Mouse (Mus musculus) small intestine, adult 2 months (tissue): ENCODE results near the gene Sept9. TPM values are rescaled to one million over a fixed set of nuclear protein-coding genes. Genes with fewer than 3 reads are reported as not detected.

Experiments
- H3K27ac ChIP-seq: fragments of 200-500 bp; 2 replicates; pipeline ENCODE4 v1.5.1; 2012; ENCODE audit warnings: low read depth, low read length, control low read depth, inconsistent platforms; ENCODE audit not compliant: insufficient read depth
- H3K27me3 ChIP-seq: fragments of 200-500 bp; 2 replicates; pipeline ENCODE4 v1.6.1; 2012; ENCODE audit warnings: mild to moderate bottlenecking, moderate library complexity, low read length, inconsistent platforms; ENCODE audit not compliant: control insufficient read depth, insufficient read depth
- H3K36me3 ChIP-seq: fragments of 200-500 bp; 2 replicates; pipeline ENCODE4 v1.6.1; 2012; ENCODE audit warnings: mild to moderate bottlenecking, low read length, control low read depth, inconsistent platforms; ENCODE audit not compliant: control insufficient read depth, insufficient read depth
- H3K4me1 ChIP-seq: fragments of 200-500 bp; 2 replicates; pipeline ENCODE4 v1.6.1; 2012; ENCODE audit warnings: low read length, inconsistent platforms, mixed read lengths; ENCODE audit not compliant: control insufficient read depth, insufficient read depth, insufficient read length
- H3K4me3 ChIP-seq: fragments of 200-500 bp; 2 replicates; pipeline ENCODE4 v1.5.1; 2012; ENCODE audit warnings: low read depth, mild to moderate bottlenecking, control low read depth, inconsistent platforms, low read length, moderate library complexity
- CTCF ChIP-seq: fragments of 200-500 bp; IDR thresholded peaks from 2 replicates; pipeline ENCODE4 v1.5.1; 2012; ENCODE audit warnings: low read depth, mild to moderate bottlenecking, control low read depth, inconsistent platforms, low read length, moderate library complexity, mixed read lengths; ENCODE audit not compliant: insufficient replicate concordance, insufficient read length; ENCODE audit errors: extremely low read depth
- POLR2A ChIP-seq: fragments of 200-500 bp; IDR thresholded peaks from 2 replicates; pipeline ENCODE4 v1.6.1; 2012; ENCODE audit warnings: low read depth, mild to moderate bottlenecking, control low read depth, inconsistent platforms, low read length, moderate library complexity
- WGBS: fragments of 180-500 bp; shearing (Covaris S2); methylation state at CpG from one replicate; pipeline ENCODE4 v1.1.7; 2018; 5-methylcytosine and 5-hydroxymethylcytosine counted together
- polyA plus RNA-seq: library from polyadenylated mRNA; depleted of rRNA; stranded (reverse); fragments of >200 nt; gene quantifications from 2 replicates; pipeline ENCODE4 v1.2.3, GENCODE M21; 2012

Sept9 gene
- polyA plus RNA-seq, 1 experiment: 31.0 TPM

DNA sequence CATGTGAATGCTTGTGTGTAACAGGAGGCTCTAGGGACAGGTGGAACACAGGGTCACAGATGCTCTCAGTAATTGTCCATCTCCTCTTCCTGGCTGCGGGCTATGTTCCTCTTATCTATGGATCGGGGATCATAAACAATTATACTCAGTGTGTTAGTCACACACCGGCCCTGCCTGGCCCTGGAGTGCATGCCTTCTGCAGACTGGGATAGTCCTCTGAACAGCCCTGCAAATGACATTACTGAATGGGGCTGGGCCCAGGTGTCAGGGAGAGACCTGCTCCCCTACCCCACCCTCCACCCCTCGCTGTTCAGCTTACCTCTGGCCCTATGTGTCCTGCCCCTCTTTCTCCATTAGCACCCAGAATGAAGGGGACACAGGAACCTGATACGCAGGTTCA is 22.6 kb upstream of the Sept9 start:
- Histone ChIP-seq H3K36me3 (no peaks in the 10 kb centered on the region), H3K4me3 (no peak overlapping the region), H3K4me1 (peaks cover 21% of the 10 kb centered on the region), H3K27ac (peak overlapping the region; percentile 66), H3K27me3 (no peaks in the 10 kb centered on the region)
- 39% methylated on average over 5 of the region's 5 CpGs for WGBS
- no peak for TF ChIP-seq CTCF
- TF ChIP-seq POLR2A: no peak

DNA sequence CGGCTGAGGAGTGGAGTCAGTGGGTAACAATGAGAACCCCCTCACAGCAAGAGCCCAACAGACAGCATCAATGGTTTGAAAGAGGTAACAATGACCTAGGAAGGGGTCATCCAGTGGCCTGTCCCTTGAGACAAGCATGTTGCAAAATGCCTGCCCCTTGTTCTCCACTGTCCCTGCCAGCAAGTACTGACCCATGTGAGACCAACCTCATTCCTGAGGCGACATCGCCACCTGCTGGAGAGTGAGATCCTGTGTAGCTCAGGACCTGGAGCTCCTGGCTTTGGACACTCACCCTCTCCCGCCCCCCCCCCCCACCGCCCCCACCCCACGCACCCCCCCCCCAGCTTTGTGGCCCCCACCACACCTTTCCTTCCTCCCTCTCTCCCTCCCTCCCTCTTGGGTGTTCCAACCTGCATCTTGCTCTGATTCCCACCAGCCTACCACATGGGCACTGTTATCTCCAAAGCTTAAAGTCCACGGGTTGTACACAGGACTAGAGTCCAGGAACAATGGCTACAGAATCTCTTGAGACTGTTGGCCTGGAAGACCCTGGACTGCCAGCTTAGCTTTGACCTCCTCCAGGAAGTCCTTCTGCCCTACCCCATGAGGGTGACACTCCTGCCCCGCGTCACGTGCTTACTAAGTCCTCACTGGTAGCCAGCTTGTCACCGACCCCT is 22.0 kb upstream of the Sept9 start:
- Histone ChIP-seq H3K36me3 (no peaks in the 10 kb centered on the region), H3K4me3 (no peak overlapping the region), H3K27me3 (no peaks in the 10 kb centered on the region), H3K27ac (peak overlapping the region; percentile 66), H3K4me1 (peaks cover 21% of the 10 kb centered on the region)
- WGBS: 15% methylated on average over 11 of the region's 11 CpGs
- TF ChIP-seq POLR2A (no peak), CTCF (peak; percentile 83)

DNA sequence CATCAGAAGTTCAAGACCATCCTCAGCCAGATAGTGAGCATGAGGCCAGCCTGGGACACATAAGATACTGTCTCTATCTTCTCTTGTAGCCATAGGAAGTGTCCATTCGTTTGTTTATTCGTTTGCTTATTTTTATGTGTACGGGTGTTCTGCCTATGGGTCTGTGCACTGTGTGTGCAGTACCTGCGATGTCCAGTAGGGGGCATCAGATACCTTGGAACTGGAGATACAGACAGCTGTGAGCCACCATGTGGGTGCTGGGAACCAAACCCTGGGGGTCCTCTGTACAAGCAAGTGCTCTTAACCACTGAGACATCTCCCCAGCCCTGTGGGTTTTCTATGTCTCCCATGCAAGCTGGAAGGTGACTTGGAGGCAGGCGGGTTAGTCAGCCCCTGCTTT is 19.6 kb upstream of the Sept9 start:
- Histone ChIP-seq H3K4me3 (no peak overlapping the region), H3K36me3 (no peaks in the 10 kb centered on the region), H3K4me1 (peaks cover 21% of the 10 kb centered on the region), H3K27ac (no peak overlapping the region), H3K27me3 (no peaks in the 10 kb centered on the region)
- TF ChIP-seq CTCF: peak; percentile 55; the same call in 1 of the 2 replicates
- no peak for TF ChIP-seq POLR2A
- WGBS: 88% methylated on average over 5 of the region's 5 CpGs

DNA sequence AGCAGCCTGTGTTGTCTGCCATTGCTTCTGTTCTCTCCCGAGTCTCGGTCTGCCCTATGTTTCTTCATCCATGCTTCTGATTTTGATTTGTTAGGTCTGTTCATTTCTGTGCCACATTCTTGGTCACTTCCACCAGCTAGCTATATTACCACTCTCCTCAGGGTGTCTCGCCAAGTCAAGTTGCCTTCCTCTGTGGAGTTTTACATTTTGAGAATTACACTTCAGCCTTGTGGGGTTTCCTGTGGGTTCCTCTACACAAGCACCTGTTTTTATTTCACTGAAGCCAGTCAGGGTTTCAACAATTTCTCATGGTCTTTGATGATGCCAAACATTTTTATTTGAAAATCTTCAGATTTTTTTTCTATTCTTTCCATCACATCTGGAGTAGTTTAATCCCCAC is 16.7 kb upstream of the Sept9 start:
- WGBS: 90% methylated on average over 3 of the region's 3 CpGs
- H3K4me1 ChIP-seq: peaks cover 6% of the 10 kb centered on the region
- no peak overlapping the region for H3K4me3 ChIP-seq
- TF ChIP-seq POLR2A (no peak), CTCF (no peak)
- H3K27ac ChIP-seq: no peak overlapping the region
- H3K36me3 ChIP-seq: no peaks in the 10 kb centered on the region
- no peaks in the 10 kb centered on the region for H3K27me3 ChIP-seq

DNA sequence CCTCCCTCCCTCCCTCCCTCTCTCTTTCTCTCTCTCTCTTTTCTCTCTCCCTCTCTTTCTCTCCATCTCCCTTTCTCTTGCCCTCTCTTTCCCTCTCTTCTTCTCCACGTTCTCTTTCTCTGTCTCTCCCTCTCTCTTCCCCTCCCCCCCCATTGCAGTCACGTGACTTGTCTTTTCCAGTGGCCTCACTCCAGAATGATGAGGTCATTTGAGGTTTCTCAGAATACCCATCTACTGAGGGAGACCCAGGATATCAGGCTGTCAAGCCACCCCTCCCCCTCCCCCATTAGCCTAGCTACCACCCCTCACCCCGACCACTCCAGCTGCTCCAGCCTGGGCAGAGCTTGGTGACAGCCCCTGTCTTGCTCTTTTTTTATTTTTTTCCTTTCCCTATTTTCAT is 16.2 kb upstream of the Sept9 start:
- Histone ChIP-seq H3K4me3 (no peak overlapping the region), H3K36me3 (no peaks in the 10 kb centered on the region), H3K4me1 (peaks cover 2% of the 10 kb centered on the region; the same call in 1 of the 2 replicates), H3K27me3 (no peaks in the 10 kb centered on the region), H3K27ac (no peak overlapping the region)
- no peak for TF ChIP-seq CTCF
- no peak for TF ChIP-seq POLR2A
- 71% methylated on average over 3 of the region's 3 CpGs for WGBS

DNA sequence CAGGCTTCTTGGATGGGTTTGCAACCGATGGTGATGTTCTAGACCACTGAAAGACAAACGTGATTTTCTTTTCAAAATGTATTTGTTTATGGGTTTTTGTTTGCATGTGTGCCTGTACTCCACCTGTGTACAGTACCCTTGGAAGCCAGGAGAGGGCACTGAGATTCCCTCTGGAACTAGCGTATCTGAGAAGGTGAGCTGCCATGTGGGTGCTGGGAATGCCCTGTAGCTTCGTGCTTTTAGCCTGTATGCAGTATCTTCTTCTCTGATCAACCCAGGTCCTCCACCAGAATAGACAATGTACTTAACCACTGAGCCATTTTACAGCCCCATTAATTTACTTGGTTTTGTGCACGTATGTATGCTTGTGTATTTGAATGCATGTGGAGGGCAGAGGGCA is 15.6 kb upstream of the Sept9 start:
- WGBS: 84% methylated on average over 5 of the region's 5 CpGs
- Histone ChIP-seq H3K4me1 (peaks cover 2% of the 10 kb centered on the region; the same call in 1 of the 2 replicates), H3K4me3 (no peak overlapping the region), H3K36me3 (no peaks in the 10 kb centered on the region), H3K27me3 (no peaks in the 10 kb centered on the region), H3K27ac (no peak overlapping the region)
- TF ChIP-seq POLR2A (no peak), CTCF (no peak)

DNA sequence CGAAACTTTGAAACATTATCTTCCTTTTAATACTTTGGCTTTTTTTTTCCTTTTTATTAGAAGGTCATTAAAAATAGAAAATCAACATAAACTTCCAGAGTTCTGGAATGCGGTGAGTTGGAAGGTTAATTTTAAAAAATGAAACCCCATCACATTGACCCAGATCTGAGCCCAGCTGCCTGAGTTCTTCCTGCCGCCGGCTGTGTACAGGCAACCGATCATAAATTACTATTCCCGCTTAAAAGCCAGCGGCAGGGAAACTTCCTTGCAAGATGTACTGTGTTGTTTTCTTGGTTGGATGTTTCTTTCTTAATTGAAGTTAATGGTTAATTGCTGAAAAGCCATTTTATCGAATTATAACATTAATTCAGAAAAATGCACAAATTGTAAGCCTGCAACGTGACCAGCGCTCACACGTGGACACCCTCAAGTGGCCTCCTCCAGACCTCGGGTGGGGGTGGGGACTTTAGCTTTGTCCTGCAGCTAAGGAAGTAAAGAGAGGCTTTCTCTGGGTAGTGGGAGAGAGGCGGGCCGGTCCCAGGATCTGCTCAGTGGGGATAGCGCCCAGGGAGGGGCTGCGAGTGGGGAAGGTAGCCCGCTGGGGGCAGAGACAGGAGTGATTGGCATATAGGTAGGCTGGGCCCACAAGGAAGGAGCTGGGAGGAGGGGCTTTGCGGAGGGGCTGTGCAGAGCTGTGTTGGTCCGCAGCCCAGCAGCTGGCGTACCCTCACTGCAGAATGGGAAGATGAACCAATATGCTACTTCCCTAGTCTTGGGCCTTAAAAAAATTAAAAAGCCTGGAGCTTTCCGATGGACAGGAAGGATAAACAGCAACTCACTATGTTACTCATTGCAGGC is 14.2 kb upstream of the Sept9 start:
- WGBS: 66% methylated on average over 21 of the region's 21 CpGs
- no peaks in the 10 kb centered on the region for H3K4me1 ChIP-seq
- no peak overlapping the region for H3K27ac ChIP-seq
- H3K4me3 ChIP-seq: no peak overlapping the region
- no peaks in the 10 kb centered on the region for H3K36me3 ChIP-seq
- H3K27me3 ChIP-seq: no peaks in the 10 kb centered on the region
- TF ChIP-seq POLR2A (no peak), CTCF (no peak)
